Mouse (Mus musculus): ENCODE data around the gene Dagla. TPM values are rescaled to one million over a fixed set of nuclear protein-coding genes. Genes with fewer than 3 reads are reported as not detected.

Gene Dagla
- 100 to 1,000 TPM; 131 to 134 TPM for total RNA-seq (2021)
- long read RNA-seq, experiment 1, full-length matches to known transcripts: 10 of 55 reads
- long read RNA-seq, experiment 1, partial matches to known transcripts: 8 of 55 reads
- long read RNA-seq, experiment 1, other reads (novel, unspliced or antisense): 37 of 55 reads
- long read RNA-seq, experiment 2, full-length matches to known transcripts: 16 of 72 reads
- long read RNA-seq, experiment 2, partial matches to known transcripts: 9 of 72 reads
- long read RNA-seq, experiment 2, other reads (novel, unspliced or antisense): 47 of 72 reads

- DNase-seq (ENCODE audit: low spot score in 2 of 2): peak; percentile 86 to 91
These were observed at the start of gene Dagla for GRCm38 (mm10) chr19:10304810-10305544. Dagla (minus strand) TSS chr19:10304877.

GRCm38 (mm10) chr19:10352218-10352617 lies 47.5 kb upstream of the Dagla start:
- no peak for DNase-seq (ENCODE audit: low spot score in 2 of 2)

- no peak for DNase-seq (ENCODE audit: low spot score in 2 of 2)
These were observed 43.1 kb upstream of the Dagla start for GRCm38 (mm10) chr19:10347628-10348273.

GRCm38 (mm10) chr19:10345696-10346095 lies 41.0 kb upstream of the Dagla start:
- no peak for DNase-seq (ENCODE audit: low spot score in 2 of 2)

GRCm38 (mm10) chr19:10343866-10344265 lies 39.2 kb upstream of the Dagla start:
- DNase-seq (ENCODE audit: low spot score in 2 of 2): no peak

- peak; percentile 79 to 88 for DNase-seq (ENCODE audit: low spot score in 2 of 2)
These were observed 37.3 kb upstream of the Dagla start for GRCm38 (mm10) chr19:10341817-10342439.

- peak; percentile 67 to 68 for DNase-seq (ENCODE audit: low spot score in 2 of 2)
These were observed 36.5 kb upstream of the Dagla start for GRCm38 (mm10) chr19:10341152-10341551.

- no peak for DNase-seq (ENCODE audit: low spot score in 2 of 2)
These were observed 36.0 kb upstream of the Dagla start for GRCm38 (mm10) chr19:10340661-10341060.

GRCm38 (mm10) chr19:10339271-10339670 lies 34.6 kb upstream of the Dagla start:
- no peak for DNase-seq (ENCODE audit: low spot score in 2 of 2)

- DNase-seq (ENCODE audit: low spot score in 2 of 2): no peak
These were observed 34.0 kb upstream of the Dagla start for GRCm38 (mm10) chr19:10338724-10339123.

- peak; percentile 39 to 63 for DNase-seq (ENCODE audit: low spot score in 2 of 2)
These were observed 29.8 kb upstream of the Dagla start for GRCm38 (mm10) chr19:10334467-10334866.

- peak; percentile 80 to 86 for DNase-seq (ENCODE audit: low spot score in 2 of 2)
These were observed 29.0 kb upstream of the Dagla start for GRCm38 (mm10) chr19:10333545-10334252.

GRCm38 (mm10) chr19:10331706-10332105 lies 27.0 kb upstream of the Dagla start:
- DNase-seq (ENCODE audit: low spot score in 2 of 2): no peak

GRCm38 (mm10) chr19:10329033-10329432 lies 24.4 kb upstream of the Dagla start:
- DNase-seq (ENCODE audit: low spot score in 2 of 2): no peak

- DNase-seq (ENCODE audit: low spot score in 2 of 2): no peak
These were observed 21.9 kb upstream of the Dagla start for GRCm38 (mm10) chr19:10326609-10327008.

GRCm38 (mm10) chr19:10323860-10324259 lies 19.2 kb upstream of the Dagla start:
- DNase-seq (ENCODE audit: low spot score in 2 of 2): no peak

GRCm38 (mm10) chr19:10323362-10323837 lies 18.7 kb upstream of the Dagla start:
- no peak for DNase-seq (ENCODE audit: low spot score in 2 of 2)

GRCm38 (mm10) chr19:10317795-10318194 lies 13.1 kb upstream of the Dagla start:
- no peak for DNase-seq (ENCODE audit: low spot score in 2 of 2)

- no peak for DNase-seq (ENCODE audit: low spot score in 2 of 2)
These were observed 12.7 kb upstream of the Dagla start for GRCm38 (mm10) chr19:10317358-10317757.

- DNase-seq (ENCODE audit: low spot score in 2 of 2): no peak
These were observed 12.3 kb upstream of the Dagla start for GRCm38 (mm10) chr19:10316956-10317355.

GRCm38 (mm10) chr19:10312072-10312471 lies 7.4 kb upstream of the Dagla start:
- DNase-seq (ENCODE audit: low spot score in 2 of 2): no peak
